Mouse (Mus musculus) Patski (cell line): ENCODE data around the gene Pde11a. TPM values are rescaled to one million over a fixed set of nuclear protein-coding genes. Genes with fewer than 3 reads are reported as not detected.

ENCODE experiments used
- ATAC-seq: fragments of 100-300 bp; one replicate; pipeline ENCODE4 v1.8.0; 2021
- CTCF ChIA-PET: fragments of 350-600 bp; sonication (Branson Sonifier 250); formaldehyde crosslinking; loops from one replicate; lab custom pipeline; 2022; ENCODE audit warnings: inconsistent platforms; lab: Charles Lee
- POLR2A ChIA-PET: fragments of 350-600 bp; sonication (Branson Sonifier 250); formaldehyde crosslinking; loops from one replicate; lab custom pipeline; 2022; ENCODE audit warnings: antibody characterized with exemption, inconsistent platforms; lab: Charles Lee
- DNase-seq: peaks from one replicate; pipeline ENCODE4 v3.0.0-alpha.2; 2011; ENCODE audit warnings: low read depth, low spot score
- H3K27me3 ChIP-seq: fragments of 371-371 bp; one replicate; pipeline ENCODE4 v1.5.1; 2021
- CTCF ChIP-seq: fragments of 100-300 bp; IDR thresholded peaks from one replicate; pipeline ENCODE4 v1.5.1; 2021
- in situ Hi-C: fragments of 300-500 bp; cut with MboI; formaldehyde crosslinking; loops from 3 replicates; pipeline ENCODE4 v1.11.1; 2018; ENCODE audit warnings: low pct_unique_long_range_greater_than_20kb, mixed read lengths
- polyA plus RNA-seq: library from polyadenylated mRNA; unstranded; gene quantifications from one replicate; pipeline ENCODE4 v1.2.3, GENCODE M21; 2021

Pde11a gene
- polyA plus RNA-seq, 1 experiment from 2014 or later: 0.04 TPM

- CTCF ChIA-PET: interaction anchor here (1.7 kb wide), 1 partner anchor 10 kb away, joined by 8 read pairs; no protein-coding TSS in a partner anchor
- peaks cover 17% of the 10 kb centered on the region for H3K27me3 ChIP-seq
- POLR2A ChIA-PET: no interaction called here
- no peak for TF ChIP-seq CTCF
- ATAC-seq: no peak
- in situ Hi-C loops: no loop called here
- DNase-seq: no peak
Measured at GRCm38 (mm10) chr2:75953320-75953719, 385.3 kb downstream of the Pde11a start.

- peaks cover 28% of the 10 kb centered on the region for H3K27me3 ChIP-seq
- ChIA-PET POLR2A (no interaction called here), CTCF (no interaction called here)
- in situ Hi-C loops: no loop called here
- no peak for ATAC-seq
- DNase-seq: no peak
- TF ChIP-seq CTCF: no peak
Measured at GRCm38 (mm10) chr2:75950685-75951084, 387.9 kb downstream of the Pde11a start.

Other genes starting within 250 kb of the Pde11a start
- gene Cyct, start 21.7 kb upstream of the Pde11a start, polyA plus RNA-seq: not detected
- 40.0 TPM for gene Rbm45, start 31.2 kb upstream of the Pde11a start, polyA plus RNA-seq
- 10.5 TPM for gene Osbpl6, start 67.7 kb upstream of the Pde11a start, polyA plus RNA-seq